Mouse (Mus musculus) heart, postnatal 0 days (tissue): Measurements from ENCODE around the gene Gpr153.

Source experiments
- CTCF ChIP-seq: IDR thresholded peaks from 2 replicates; pipeline ENCODE4 v1.5.1; 2016; ENCODE audit warnings: antibody characterized with exemption, control low read depth, low read depth
- EP300 ChIP-seq: IDR thresholded peaks from 2 replicates; pipeline ENCODE4 v1.6.1; 2016; ENCODE audit warnings: antibody characterized with exemption, low read depth

- TF ChIP-seq CTCF, result no peak
- no peak for TF ChIP-seq EP300
These were observed 8.7 kb downstream of the Gpr153 start for GRCm38 (mm10) chr4:152282721-152283120.
